Mouse (Mus musculus): ENCODE measurements around the gene Cnot11. TPM values are rescaled to one million over a fixed set of nuclear protein-coding genes. Genes with fewer than 3 reads are reported as not detected.

The Cnot11 gene
- polyA plus RNA-seq, 1 experiment from 2014 or later: 15.6 TPM

DNA sequence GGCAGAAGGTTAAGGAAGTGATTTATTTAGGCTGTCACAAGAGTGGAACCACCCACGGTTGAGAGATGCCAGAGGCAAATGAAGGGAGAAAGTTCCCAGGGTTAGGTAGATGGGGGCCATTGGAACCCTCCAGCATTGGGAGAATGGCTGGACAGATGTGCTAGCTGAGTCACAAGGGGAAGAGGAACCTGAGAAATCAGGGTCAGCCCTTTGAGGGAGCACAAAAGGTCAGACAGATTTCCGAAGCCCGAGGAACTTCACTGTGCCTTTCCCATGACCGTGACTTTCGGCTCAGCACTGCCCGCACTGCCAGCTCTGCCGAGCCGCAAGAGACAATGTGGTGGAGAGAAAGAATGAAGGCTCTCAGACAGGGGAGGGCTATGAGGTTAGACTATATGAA is 23.0 kb upstream of the Cnot11 start:
- ATAC-seq (ENCODE audit: low FRiP score, low TSS enrichment): no peak
- 0 out of 2 replicates have a peak, but pooled peaks cover 4% of the 10 kb centered on the region for H3K4me1 ChIP-seq (ENCODE audit: insufficient read depth, low read length)
- no peak overlapping the region for H3K4me3 ChIP-seq (ENCODE audit: low read length)
- H3K27me3 ChIP-seq (ENCODE audit: insufficient read depth, low read length): no peaks in the 10 kb centered on the region
- H3K9ac ChIP-seq (replicated peaks; ENCODE audit: low read length): no peak overlapping the region
- H3K4me2 ChIP-seq (replicated peaks; ENCODE audit: low read depth, low read length): no peak overlapping the region
- WGBS: 43% methylated on average over 8 of the region's 8 CpGs
- H3K27ac ChIP-seq (ENCODE audit: low read length): no peak overlapping the region
- H3K36me3 ChIP-seq (ENCODE audit: insufficient read depth, low read length): no peaks in the 10 kb centered on the region
- no peaks in the 10 kb centered on the region for H3K9me3 ChIP-seq (ENCODE audit: low read length)

DNA sequence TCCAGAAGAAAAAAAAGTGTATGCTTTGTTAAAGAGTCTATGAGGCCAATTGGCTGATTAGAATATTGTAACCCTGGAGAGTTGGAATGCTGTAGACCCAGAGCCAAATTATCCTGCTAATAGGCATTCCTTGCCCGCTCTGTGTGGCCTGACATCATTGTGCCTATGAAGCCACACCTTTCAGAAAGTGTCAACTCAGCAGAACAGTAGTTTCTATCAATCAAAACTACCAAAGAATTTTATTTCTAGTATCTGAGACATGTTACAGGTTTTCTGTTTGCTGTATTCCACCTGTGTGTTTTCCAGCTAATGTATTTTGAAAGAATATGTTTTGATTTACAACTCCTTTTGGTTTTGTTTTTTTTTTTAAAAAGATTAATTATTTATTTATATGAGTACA is 22.6 kb upstream of the Cnot11 start:
- Histone ChIP-seq H3K9me3 (ENCODE audit: low read length) (no peaks in the 10 kb centered on the region), H3K4me3 (ENCODE audit: low read length) (no peak overlapping the region), H3K4me1 (ENCODE audit: insufficient read depth, low read length) (0 out of 2 replicates have a peak, but pooled peaks cover 4% of the 10 kb centered on the region), H3K4me2 (replicated peaks; ENCODE audit: low read depth, low read length) (no peak overlapping the region), H3K27me3 (ENCODE audit: insufficient read depth, low read length) (no peaks in the 10 kb centered on the region), H3K36me3 (ENCODE audit: insufficient read depth, low read length) (no peaks in the 10 kb centered on the region), H3K27ac (ENCODE audit: low read length) (no peak overlapping the region), H3K9ac (replicated peaks; ENCODE audit: low read length) (no peak overlapping the region)
- ATAC-seq (ENCODE audit: low FRiP score, low TSS enrichment): no peak
- 88% methylated on average over 1 of the region's 1 CpGs for WGBS

DNA sequence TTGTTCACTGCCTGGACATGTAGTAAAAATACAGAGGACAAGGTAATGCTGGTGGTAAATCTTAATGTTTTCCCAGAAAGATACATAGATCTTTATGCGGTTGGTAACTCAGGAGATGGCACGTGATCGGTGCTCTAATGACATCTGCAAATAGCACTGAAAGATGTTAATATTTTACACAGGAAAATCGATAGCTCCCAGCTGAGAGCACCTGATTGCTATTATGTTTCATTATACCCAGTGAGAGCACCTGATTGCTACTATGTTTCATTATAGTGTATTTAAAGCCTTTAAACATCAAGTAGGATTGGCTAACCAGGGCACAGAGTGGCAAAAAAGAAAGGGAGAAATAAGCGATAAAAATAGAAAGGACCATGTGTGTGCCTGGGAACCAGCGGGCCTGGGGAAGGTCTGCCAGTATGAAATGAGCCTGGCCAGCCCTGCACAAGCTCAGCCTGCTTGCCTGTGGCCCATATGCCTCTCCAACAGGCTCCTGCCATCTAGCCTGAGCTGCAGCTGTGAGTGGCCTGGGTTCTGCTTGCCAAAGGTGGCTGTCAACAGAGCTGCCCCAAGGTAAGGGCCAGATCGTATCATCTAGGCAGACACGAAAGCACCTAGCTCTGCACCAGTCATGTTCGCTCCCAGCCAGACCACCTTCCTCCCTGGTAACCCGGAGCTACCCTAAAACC is 19.3 kb upstream of the Cnot11 start:
- no peak for ATAC-seq (ENCODE audit: low FRiP score, low TSS enrichment)

DNA sequence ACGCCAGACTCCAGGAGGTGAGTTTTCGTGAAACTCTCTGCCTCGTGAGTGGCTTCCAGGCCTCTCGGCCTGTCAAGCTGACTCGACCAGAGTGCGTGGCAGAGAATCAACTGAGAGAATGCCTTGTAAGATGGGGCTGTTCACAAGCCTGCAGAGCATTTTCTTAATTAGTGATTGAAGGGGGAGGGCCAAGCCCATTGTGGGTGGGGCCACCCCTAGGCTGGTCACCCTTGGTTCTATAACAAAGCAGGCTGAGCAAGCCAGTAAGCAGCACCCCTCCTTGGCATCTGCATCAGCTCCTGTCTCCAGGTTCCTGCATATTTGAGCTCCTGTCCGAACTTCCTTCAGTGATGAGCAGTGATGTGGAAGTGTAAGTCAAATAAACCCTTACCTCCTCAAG is 13.5 kb upstream of the Cnot11 start:
- no peak for ATAC-seq (ENCODE audit: low FRiP score, low TSS enrichment)
- Histone ChIP-seq H3K4me2 (replicated peaks; ENCODE audit: low read depth, low read length) (no peak overlapping the region), H3K9ac (replicated peaks; ENCODE audit: low read length) (no peak overlapping the region), H3K4me1 (ENCODE audit: insufficient read depth, low read length) (no peaks in the 10 kb centered on the region), H3K27ac (ENCODE audit: low read length) (no peak overlapping the region), H3K36me3 (ENCODE audit: insufficient read depth, low read length) (no peaks in the 10 kb centered on the region), H3K4me3 (ENCODE audit: low read length) (no peak overlapping the region), H3K9me3 (ENCODE audit: low read length) (no peaks in the 10 kb centered on the region), H3K27me3 (ENCODE audit: insufficient read depth, low read length) (no peaks in the 10 kb centered on the region)
- 88% methylated on average over 7 of the region's 7 CpGs for WGBS

More for the DNA sequence above, 19.3 kb upstream of the Cnot11 start:
- Histone ChIP-seq H3K27me3 (ENCODE audit: insufficient read depth, low read length) (no peaks in the 10 kb centered on the region), H3K4me2 (replicated peaks; ENCODE audit: low read depth, low read length) (no peak overlapping the region), H3K4me1 (ENCODE audit: insufficient read depth, low read length) (0 out of 2 replicates have a peak, but pooled peaks cover 4% of the 10 kb centered on the region), H3K4me3 (ENCODE audit: low read length) (no peak overlapping the region), H3K36me3 (ENCODE audit: insufficient read depth, low read length) (no peaks in the 10 kb centered on the region), H3K9ac (replicated peaks; ENCODE audit: low read length) (no peak overlapping the region), H3K9me3 (ENCODE audit: low read length) (no peaks in the 10 kb centered on the region), H3K27ac (ENCODE audit: low read length) (no peak overlapping the region)
- 83% methylated on average over 10 of the region's 10 CpGs for WGBS

DNA sequence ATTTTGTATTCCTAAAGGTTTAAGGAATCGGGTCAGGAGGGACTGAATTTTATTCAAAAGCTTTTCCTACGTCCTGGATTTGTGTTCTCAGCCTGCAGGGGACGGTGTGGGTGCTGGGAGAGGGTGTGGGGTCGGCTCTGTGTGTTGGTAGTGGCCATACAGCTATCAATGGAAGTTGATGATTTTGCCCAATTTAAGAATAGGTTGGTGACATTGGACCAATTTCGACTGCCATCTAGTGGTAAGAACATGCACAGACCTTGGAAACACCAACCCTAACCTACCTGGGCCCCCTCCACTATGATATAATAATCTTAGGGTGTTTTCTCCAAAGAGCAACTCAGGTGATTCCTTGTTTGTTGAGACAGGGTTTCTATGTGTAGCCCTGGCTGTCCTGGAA is 12.3 kb upstream of the Cnot11 start:
- no peak overlapping the region for H3K4me3 ChIP-seq (ENCODE audit: low read length)
- no peak overlapping the region for H3K27ac ChIP-seq (ENCODE audit: low read length)
- H3K4me2 ChIP-seq (replicated peaks; ENCODE audit: low read depth, low read length): no peak overlapping the region
- no peaks in the 10 kb centered on the region for H3K27me3 ChIP-seq (ENCODE audit: insufficient read depth, low read length)
- no peaks in the 10 kb centered on the region for H3K4me1 ChIP-seq (ENCODE audit: insufficient read depth, low read length)
- no peak for ATAC-seq (ENCODE audit: low FRiP score, low TSS enrichment)
- H3K9ac ChIP-seq (replicated peaks; ENCODE audit: low read length): no peak overlapping the region
- H3K36me3 ChIP-seq (ENCODE audit: insufficient read depth, low read length): no peaks in the 10 kb centered on the region
- whole genome bisulfite sequencing: 21% methylated on average over 5 of the region's 5 CpGs
- no peaks in the 10 kb centered on the region for H3K9me3 ChIP-seq (ENCODE audit: low read length)

DNA sequence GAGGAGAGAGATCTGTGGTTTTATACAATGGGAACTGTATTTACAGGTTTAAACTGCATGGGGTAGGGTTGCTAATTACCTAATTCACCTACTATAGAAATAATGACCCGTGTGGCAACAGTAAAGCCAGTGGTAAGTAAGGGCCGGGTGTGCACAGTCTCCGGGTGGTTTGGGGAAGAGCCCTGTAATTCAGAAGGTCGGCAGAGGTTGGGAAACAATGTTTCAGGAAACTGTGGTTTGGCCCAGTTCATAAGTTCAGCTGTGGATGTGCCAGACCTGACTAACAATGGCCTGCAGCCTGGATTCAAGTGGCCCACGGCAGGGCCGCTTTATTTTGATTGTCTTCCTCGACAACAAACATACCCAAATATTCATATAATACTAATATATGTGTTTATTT is 9.0 kb upstream of the Cnot11 start:
- 60% methylated on average over 7 of the region's 7 CpGs for WGBS
- H3K9me3 ChIP-seq (ENCODE audit: low read length): no peaks in the 10 kb centered on the region
- H3K4me2 ChIP-seq (replicated peaks; ENCODE audit: low read depth, low read length): no peak overlapping the region
- no peaks in the 10 kb centered on the region for H3K4me1 ChIP-seq (ENCODE audit: insufficient read depth, low read length)
- H3K27ac ChIP-seq (ENCODE audit: low read length): no peak overlapping the region
- H3K4me3 ChIP-seq (ENCODE audit: low read length): no peak overlapping the region
- no peaks in the 10 kb centered on the region for H3K27me3 ChIP-seq (ENCODE audit: insufficient read depth, low read length)
- no peak for ATAC-seq (ENCODE audit: low FRiP score, low TSS enrichment)
- H3K36me3 ChIP-seq (ENCODE audit: insufficient read depth, low read length): no peaks in the 10 kb centered on the region
- H3K9ac ChIP-seq (replicated peaks; ENCODE audit: low read length): no peak overlapping the region

DNA sequence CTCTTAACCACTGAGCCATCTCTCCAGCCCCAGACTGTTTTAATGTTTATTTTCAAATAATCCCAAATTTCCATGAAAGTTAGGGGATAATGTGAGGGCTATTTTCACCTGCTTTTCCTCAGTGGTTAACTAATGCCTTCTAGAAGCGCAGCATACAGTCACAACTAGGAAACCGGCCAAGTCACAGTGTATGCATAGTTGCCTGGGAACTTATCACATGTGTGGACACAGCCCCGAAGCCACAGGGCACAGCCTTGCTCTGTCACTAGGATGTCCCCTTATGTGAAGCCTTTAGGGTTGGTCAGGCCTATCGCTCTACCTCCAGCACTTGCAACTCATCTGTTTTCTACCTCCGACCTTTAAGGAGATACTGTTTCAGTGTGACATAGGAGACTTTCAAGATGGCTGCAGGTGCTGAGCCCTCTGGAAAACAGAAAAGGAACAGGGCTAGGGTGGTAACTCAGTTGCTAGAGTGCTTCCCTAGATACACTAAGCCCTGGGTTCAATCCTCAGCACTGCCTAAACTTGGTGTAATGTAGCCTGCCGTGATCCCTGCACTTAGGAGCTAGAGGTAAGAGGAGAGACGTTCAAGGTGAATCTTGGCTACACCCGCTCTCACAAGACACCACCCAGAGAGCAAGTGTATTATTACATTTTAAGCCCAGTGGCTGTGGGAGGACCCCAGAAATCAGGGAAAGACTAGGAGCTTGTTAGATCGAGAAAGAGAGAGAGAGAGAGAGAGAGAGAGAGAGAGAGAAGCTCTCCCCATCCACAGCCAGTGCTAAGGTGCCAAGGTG is 8.2 kb upstream of the Cnot11 start:
- ATAC-seq (ENCODE audit: low FRiP score, low TSS enrichment): no peak
- no peak overlapping the region for H3K4me3 ChIP-seq (ENCODE audit: low read length)
- no peaks in the 10 kb centered on the region for H3K9me3 ChIP-seq (ENCODE audit: low read length)
- H3K4me1 ChIP-seq (ENCODE audit: insufficient read depth, low read length): no peaks in the 10 kb centered on the region
- WGBS: 72% methylated on average over 9 of the region's 9 CpGs
- H3K27me3 ChIP-seq (ENCODE audit: insufficient read depth, low read length): no peaks in the 10 kb centered on the region
- H3K9ac ChIP-seq (replicated peaks; ENCODE audit: low read length): no peak overlapping the region
- H3K27ac ChIP-seq (ENCODE audit: low read length): no peak overlapping the region
- no peak overlapping the region for H3K4me2 ChIP-seq (replicated peaks; ENCODE audit: low read depth, low read length)
- H3K36me3 ChIP-seq (ENCODE audit: insufficient read depth, low read length): no peaks in the 10 kb centered on the region

DNA sequence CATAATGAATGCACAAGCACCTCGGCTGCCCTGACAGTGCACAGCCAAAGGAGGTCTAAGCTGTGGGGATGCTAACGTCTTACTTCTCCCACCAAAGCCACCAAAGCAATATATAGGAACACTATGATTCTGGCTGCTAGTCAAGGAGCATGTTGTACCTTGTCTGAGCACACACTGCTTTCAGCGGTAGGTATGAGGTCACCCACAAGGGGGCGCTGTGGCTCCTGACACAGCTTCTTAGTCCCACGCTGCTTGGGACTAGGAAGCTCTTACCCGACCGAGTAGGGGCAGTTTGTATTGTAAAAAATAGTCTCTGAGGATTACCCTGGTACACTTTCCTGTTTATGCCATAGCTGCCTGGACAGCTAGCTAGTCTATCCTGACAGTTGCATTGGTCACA is 7.4 kb upstream of the Cnot11 start:
- H3K4me3 ChIP-seq (ENCODE audit: low read length): no peak overlapping the region
- ATAC-seq (ENCODE audit: low FRiP score, low TSS enrichment): peak; percentile 53; the same call in 1 of the 2 replicates
- no peaks in the 10 kb centered on the region for H3K9me3 ChIP-seq (ENCODE audit: low read length)
- 12% methylated on average over 7 of the region's 7 CpGs for WGBS
- no peak overlapping the region for H3K9ac ChIP-seq (replicated peaks; ENCODE audit: low read length)
- H3K36me3 ChIP-seq (ENCODE audit: insufficient read depth, low read length): no peaks in the 10 kb centered on the region
- no peak overlapping the region for H3K4me2 ChIP-seq (replicated peaks; ENCODE audit: low read depth, low read length)
- no peaks in the 10 kb centered on the region for H3K4me1 ChIP-seq (ENCODE audit: insufficient read depth, low read length)
- H3K27me3 ChIP-seq (ENCODE audit: insufficient read depth, low read length): no peaks in the 10 kb centered on the region
- H3K27ac ChIP-seq (ENCODE audit: low read length): no peak overlapping the region

DNA sequence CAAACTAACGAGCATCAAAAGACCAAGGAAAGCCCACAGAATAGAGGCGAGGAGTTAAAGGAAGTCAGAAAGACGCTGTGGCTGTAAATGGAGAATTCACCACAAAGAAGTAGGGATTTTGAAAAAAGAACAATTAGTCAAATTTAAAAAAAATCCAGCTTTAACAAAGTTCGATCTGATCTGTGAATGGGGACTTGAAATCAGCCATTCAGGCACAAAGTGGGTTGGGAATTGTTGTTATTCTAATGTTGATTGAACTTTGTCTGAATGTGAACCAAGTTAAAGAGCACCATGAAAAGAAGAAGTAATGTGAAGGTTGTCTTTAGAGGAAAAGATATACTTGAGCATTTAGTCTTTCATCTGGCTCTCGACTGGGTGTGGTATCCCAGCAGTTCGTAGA is 6.5 kb upstream of the Cnot11 start:
- no peaks in the 10 kb centered on the region for H3K4me1 ChIP-seq (ENCODE audit: insufficient read depth, low read length)
- no peak overlapping the region for H3K4me3 ChIP-seq (ENCODE audit: low read length)
- ATAC-seq (ENCODE audit: low FRiP score, low TSS enrichment): no peak
- no peak overlapping the region for H3K27ac ChIP-seq (ENCODE audit: low read length)
- 57% methylated on average over 6 of the region's 6 CpGs for WGBS
- H3K36me3 ChIP-seq (ENCODE audit: insufficient read depth, low read length): no peaks in the 10 kb centered on the region
- no peaks in the 10 kb centered on the region for H3K9me3 ChIP-seq (ENCODE audit: low read length)
- H3K27me3 ChIP-seq (ENCODE audit: insufficient read depth, low read length): no peaks in the 10 kb centered on the region
- no peak overlapping the region for H3K9ac ChIP-seq (replicated peaks; ENCODE audit: low read length)
- H3K4me2 ChIP-seq (replicated peaks; ENCODE audit: low read depth, low read length): no peak overlapping the region

Data from kidney, embryonic 16.5 days (tissue).